Mouse (Mus musculus): Measurements from ENCODE around the gene Runx2.

GRCm38 (mm10) chr17:44650431-44650830 is 164.2 kb downstream of the Runx2 start:
- no peak for TF ChIP-seq CHD2 (IDR thresholded peaks at IDR 0.05; ENCODE audit: low read depth, low read length)
- no peak for TF ChIP-seq MAFK (IDR thresholded peaks at IDR 0.05; ENCODE audit: insufficient read depth, low read depth, low read length)
- no peak for TF ChIP-seq ZNF384 (IDR thresholded peaks at IDR 0.05; ENCODE audit: low read depth, low read length)

Measured in ES-E14 (cell line).